Mouse (Mus musculus) left cerebral cortex, postnatal 25 days (tissue): ENCODE measurements around the gene Zbtb7b. TPM values are rescaled to one million over a fixed set of nuclear protein-coding genes. Genes with fewer than 3 reads are reported as not detected.

Experiments used
- DNase-seq, 2 experiments: peaks; one replicate each; pipeline ENCODE4 v3.0.0; 2022; ENCODE audit warnings: low spot score in 2 of 2, mixed read lengths in 1 of 2
- intact Hi-C: fragments of 180-260 bp; cut with DNase I; formaldehyde crosslinking; loops from one replicate; pipeline ENCODE4 v1.15.1; 2025
- total RNA-seq, 2 experiments: library from RNA; stranded (reverse); gene quantifications; 2 replicates each; pipeline ENCODE4 v1.2.3; 2021

The Zbtb7b gene
- total RNA-seq, 2 experiments from 2014 or later, result 11.9 to 14.8 TPM

GRCm38 (mm10) chr3:89379388-89380131, 15.0 kb downstream of the Zbtb7b start:
- intact Hi-C loops, result loop anchor here (5.0 kb wide), 1 partner anchor 108 kb away; no protein-coding TSS in a partner anchor
- no peak for DNase-seq

- intact Hi-C loops, result loop anchor here (5.0 kb wide), 1 partner anchor 109 kb away; no protein-coding TSS in a partner anchor
- DNase-seq, result peak; percentile 60 to 70
These were observed 16.0 kb downstream of the Zbtb7b start for GRCm38 (mm10) chr3:89378394-89379067.

- DNase-seq, result no peak
- intact Hi-C loops, result loop anchor here (5.0 kb wide), 1 partner anchor 109 kb away; no protein-coding TSS in a partner anchor
These were observed 16.7 kb downstream of the Zbtb7b start for GRCm38 (mm10) chr3:89377831-89378230.

- DNase-seq, result no peak
- intact Hi-C loops, result no loop called here
These were observed 20.9 kb downstream of the Zbtb7b start for GRCm38 (mm10) chr3:89373581-89374231.

- intact Hi-C loops, result no loop called here
- no peak for DNase-seq
These were observed 27.2 kb downstream of the Zbtb7b start for GRCm38 (mm10) chr3:89367338-89367737.

GRCm38 (mm10) chr3:89365486-89366414, 28.8 kb downstream of the Zbtb7b start:
- intact Hi-C loops, result no loop called here
- DNase-seq, result no peak

GRCm38 (mm10) chr3:89365153-89365485, 29.5 kb downstream of the Zbtb7b start, which contains the start of gene Dcst1:
TSS of gene Dcst1 (minus strand) at chr3:89365253.
- no peak for DNase-seq
- intact Hi-C loops, result no loop called here

GRCm38 (mm10) chr3:89364631-89365030, 29.9 kb downstream of the Zbtb7b start:
- DNase-seq, result no peak
- intact Hi-C loops, result no loop called here

GRCm38 (mm10) chr3:89361675-89362074, 32.9 kb downstream of the Zbtb7b start, which contains the start of gene Dcst2:
TSS of gene Dcst2 (plus strand) at chr3:89361975.
- intact Hi-C loops, result no loop called here
- no peak for DNase-seq

GRCm38 (mm10) chr3:89360237-89360636, 34.3 kb downstream of the Zbtb7b start:
- intact Hi-C loops, result no loop called here
- no peak for DNase-seq

GRCm38 (mm10) chr3:89359630-89360029, 34.9 kb downstream of the Zbtb7b start:
- DNase-seq, result no peak
- intact Hi-C loops, result no loop called here

- intact Hi-C loops, result no loop called here
- no peak for DNase-seq
These were observed 38.5 kb downstream of the Zbtb7b start for GRCm38 (mm10) chr3:89356029-89356428.

GRCm38 (mm10) chr3:89355512-89355902, 39.1 kb downstream of the Zbtb7b start:
- DNase-seq, result no peak
- intact Hi-C loops, result loop anchor here (2.0 kb wide), 1 partner anchor 39 kb away; no protein-coding TSS in a partner anchor

- intact Hi-C loops, result loop anchor here (2.0 kb wide), 1 partner anchor 38 kb away; no protein-coding TSS in a partner anchor
- peak; percentile 83 to 92 for DNase-seq
These were observed 39.6 kb downstream of the Zbtb7b start for GRCm38 (mm10) chr3:89354816-89355511.

- intact Hi-C loops, result no loop called here
- DNase-seq, result no peak
These were observed 43.3 kb downstream of the Zbtb7b start for GRCm38 (mm10) chr3:89351271-89351670.

GRCm38 (mm10) chr3:89349869-89350501, 44.6 kb downstream of the Zbtb7b start, which contains the start of gene Adam15:
TSS of gene Adam15 (minus strand) at chr3:89349996.
- intact Hi-C loops, result no loop called here
- DNase-seq, result peak; percentile 88 to 91

- peak; percentile 29 to 38 for DNase-seq
These were observed 45.4 kb downstream of the Zbtb7b start for GRCm38 (mm10) chr3:89348911-89349868.

More at GRCm38 (mm10) chr3:89348911-89349868, 45.4 kb downstream of the Zbtb7b start:
- intact Hi-C loops, result no loop called here
